Mouse (Mus musculus) urinary bladder, adult 18-20 months (tissue): ENCODE measurements around the gene Gm32802.
"Not testable (repeated sequence)": the region's sequence is repeated elsewhere in the genome, so short reads cannot be mapped to it uniquely, and the experiment has no call there.

Experiments used
- DNase-seq, 2 experiments: peaks; one replicate each; pipeline ENCODE4 v3.0.0; 2022; ENCODE audit warnings: low spot score in 2 of 2, mixed read lengths in 2 of 2

Gm32802 gene

GRCm38 (mm10) chr10:118258388-118258787 lies at the start of gene Gm32802:
Gene Gm32802, plus strand, starts transcription at chr10:118258688.
- DNase-seq: not testable (repeated sequence)

- not testable (repeated sequence) for DNase-seq
These were observed 42.6 kb upstream of the Gm32802 start for GRCm38 (mm10) chr10:118215719-118216393.

- not testable (repeated sequence) for DNase-seq
These were observed 30.9 kb upstream of the Gm32802 start for GRCm38 (mm10) chr10:118227629-118228028.

GRCm38 (mm10) chr10:118232607-118233006 lies 25.9 kb upstream of the Gm32802 start:
- not testable (repeated sequence) for DNase-seq

- not testable (repeated sequence) for DNase-seq
These were observed 17.8 kb upstream of the Gm32802 start, which contains the start of gene Gm32717 for GRCm38 (mm10) chr10:118240680-118241079. Gene Gm32717, minus strand, starts transcription at chr10:118240780.

GRCm38 (mm10) chr10:118249006-118249595 lies 9.4 kb upstream of the Gm32802 start:
- DNase-seq: not testable (repeated sequence)

- DNase-seq: no peak
These were observed 7.6 kb upstream of the Gm32802 start for GRCm38 (mm10) chr10:118250852-118251295.

GRCm38 (mm10) chr10:118268812-118269211 lies 10.3 kb downstream of the Gm32802 start:
- DNase-seq: not testable (repeated sequence)

- not testable (repeated sequence) for DNase-seq
These were observed 12.9 kb downstream of the Gm32802 start for GRCm38 (mm10) chr10:118271416-118271815.

GRCm38 (mm10) chr10:118278069-118278468 lies 19.6 kb downstream of the Gm32802 start:
- not testable (repeated sequence) for DNase-seq

GRCm38 (mm10) chr10:118282565-118282964 lies 24.1 kb downstream of the Gm32802 start:
- DNase-seq: not testable (repeated sequence)

GRCm38 (mm10) chr10:118283016-118283415 lies 24.5 kb downstream of the Gm32802 start:
- not testable (repeated sequence) for DNase-seq

GRCm38 (mm10) chr10:118294938-118295337 lies 36.5 kb downstream of the Gm32802 start, which contains the start of gene Iltifb:
Gene Iltifb, minus strand, starts transcription at chr10:118295038.
- no peak for DNase-seq

GRCm38 (mm10) chr10:118302133-118302532 lies 43.6 kb downstream of the Gm32802 start:
- DNase-seq: not testable (repeated sequence)
